Mouse (Mus musculus) erythroblast, embryonic 14.5 days (primary cell): ENCODE results near the gene Ap2a2. TPM values are rescaled to one million over a fixed set of nuclear protein-coding genes. Genes with fewer than 3 reads are reported as not detected.

ENCODE experiments used
- H3K27me3 ChIP-seq: 2 replicates; pipeline ENCODE4 v1.6.1; 2012; ENCODE audit warnings: inconsistent platforms; ENCODE audit not compliant: control insufficient read depth
- H3K36me3 ChIP-seq: 2 replicates; pipeline ENCODE4 v1.6.1; 2012; ENCODE audit warnings: mild to moderate bottlenecking, inconsistent platforms; ENCODE audit not compliant: control insufficient read depth
- H3K4me1 ChIP-seq: 2 replicates; pipeline ENCODE4 v1.6.1; 2012; ENCODE audit warnings: inconsistent platforms; ENCODE audit not compliant: control insufficient read depth
- H3K4me3 ChIP-seq: replicated peaks from 2 replicates; pipeline ENCODE3; 2012; ENCODE audit warnings: moderate library complexity, mild to moderate bottlenecking, inconsistent platforms
- H3K9me3 ChIP-seq: 2 replicates; pipeline ENCODE4 v1.6.1; 2012; ENCODE audit warnings: low read length, inconsistent platforms, mixed read lengths; ENCODE audit not compliant: control insufficient read depth
- GATA1 ChIP-seq: IDR thresholded peaks from 2 replicates; pipeline ENCODE4 v1.6.1; 2012; ENCODE audit warnings: low read length, inconsistent platforms, mixed read lengths
- TAL1 ChIP-seq: IDR thresholded peaks from 3 replicates; pipeline ENCODE4 v1.6.1; 2012; ENCODE audit warnings: low read length, inconsistent platforms, mixed read lengths
- polyA plus RNA-seq: library from polyadenylated mRNA; stranded (reverse); fragments of >175 nt; gene quantifications from 2 replicates; pipeline ENCODE4 v1.2.3, GENCODE M21; 2012

Gene Ap2a2
- polyA plus RNA-seq, 1 experiment, result 8.6 TPM

DNA sequence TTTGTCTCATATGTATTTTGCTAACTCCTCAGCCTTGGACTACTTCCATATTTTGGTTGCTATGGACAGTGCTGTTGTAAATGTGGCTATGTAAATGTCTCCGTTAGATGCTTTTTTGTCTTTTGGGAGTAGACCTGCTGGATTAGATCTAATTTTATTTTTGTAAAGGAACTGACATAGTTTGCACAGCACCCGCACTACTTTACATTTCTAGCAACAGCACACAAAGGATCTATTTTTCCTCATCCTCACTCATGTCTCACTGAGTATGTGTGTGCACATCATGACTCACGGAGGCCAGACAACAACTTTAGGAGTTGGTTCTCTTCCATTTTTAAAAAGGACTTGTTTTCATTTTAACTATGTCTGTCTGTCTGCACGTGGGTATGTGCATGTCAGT, 45.7 kb downstream of the Ap2a2 start:
- Histone ChIP-seq H3K9me3 (no peaks in the 10 kb centered on the region), H3K4me3 (no peak overlapping the region), H3K4me1 (peaks cover 13% of the 10 kb centered on the region), H3K36me3 (peaks cover 100% of the 10 kb centered on the region), H3K27me3 (no peaks in the 10 kb centered on the region)
- TF ChIP-seq TAL1 (no peak), GATA1 (no peak)

DNA sequence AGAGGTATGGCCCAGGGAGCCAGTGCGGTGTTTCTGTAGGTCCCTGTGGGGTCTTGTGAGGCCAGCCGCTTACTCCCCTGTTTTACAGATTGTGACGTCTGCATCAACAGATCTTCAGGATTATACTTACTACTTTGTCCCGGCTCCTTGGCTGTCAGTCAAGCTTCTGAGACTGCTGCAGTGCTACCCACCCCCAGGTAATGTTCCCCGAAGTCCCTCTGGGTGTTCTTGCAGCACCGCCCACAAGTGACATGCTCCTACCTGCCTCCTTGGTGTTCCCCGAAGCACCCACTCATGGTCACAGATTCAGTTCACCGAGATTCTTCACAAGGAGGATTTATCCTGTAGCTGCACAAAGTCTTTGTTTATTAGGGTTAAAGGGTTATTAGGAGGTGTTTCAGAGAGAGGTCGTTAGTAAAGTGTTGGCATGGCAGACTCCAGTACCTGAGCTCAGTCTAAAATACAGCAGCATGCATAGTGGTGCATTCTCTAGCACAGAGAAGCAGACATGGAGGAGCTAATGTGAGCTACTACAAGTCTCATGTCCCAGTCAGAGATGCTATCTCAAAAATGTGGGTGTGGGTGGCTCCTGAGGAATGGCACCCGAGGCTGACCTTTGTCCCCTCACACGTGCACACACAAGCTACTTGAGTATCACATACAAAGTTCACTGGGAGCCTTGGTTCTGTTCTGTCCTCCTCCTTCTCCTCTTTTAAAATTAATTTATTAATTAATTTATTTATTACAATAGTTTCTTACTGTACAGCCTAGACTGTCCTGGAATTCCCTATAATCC, 47.9 kb downstream of the Ap2a2 start:
- no peaks in the 10 kb centered on the region for H3K9me3 ChIP-seq
- H3K36me3 ChIP-seq, result peaks cover 100% of the 10 kb centered on the region
- no peak for TF ChIP-seq GATA1
- TF ChIP-seq TAL1, result no peak
- H3K4me1 ChIP-seq, result peaks cover 34% of the 10 kb centered on the region
- H3K27me3 ChIP-seq, result no peaks in the 10 kb centered on the region
- H3K4me3 ChIP-seq, result no peak overlapping the region

DNA sequence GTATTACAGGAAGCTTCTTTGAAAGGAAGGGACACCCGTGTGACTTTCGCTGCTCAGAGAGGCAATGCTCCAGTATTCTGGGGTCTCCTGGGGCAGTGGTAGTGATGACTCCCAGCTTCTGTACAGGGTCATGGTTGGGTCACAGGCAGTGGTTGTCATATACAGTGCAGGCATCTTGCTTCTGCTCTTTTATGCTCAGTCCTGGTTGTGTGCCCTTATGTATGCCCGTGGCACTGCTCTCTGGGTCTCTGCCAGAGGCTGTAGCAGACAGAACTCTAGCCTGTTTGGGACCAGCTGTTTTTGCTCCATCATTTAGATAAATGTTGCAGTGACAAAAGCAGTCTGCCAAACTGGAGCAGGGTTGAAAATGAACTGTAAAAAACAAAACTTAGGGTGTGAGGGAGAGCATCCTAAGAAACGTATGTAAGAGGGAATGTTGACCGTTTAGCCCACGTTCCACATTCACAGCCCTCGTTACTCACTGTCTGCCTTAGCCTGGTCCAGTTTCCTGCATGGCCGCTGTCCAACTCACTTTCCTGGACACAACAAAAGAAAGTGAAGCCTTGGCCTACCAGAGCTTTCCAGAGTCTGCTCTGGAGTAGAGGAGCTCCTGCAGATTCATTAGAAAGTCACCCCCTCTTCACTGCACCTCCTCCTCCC, 49.9 kb downstream of the Ap2a2 start:
- Histone ChIP-seq H3K36me3 (peaks cover 100% of the 10 kb centered on the region), H3K27me3 (no peaks in the 10 kb centered on the region), H3K4me3 (no peak overlapping the region), H3K9me3 (no peaks in the 10 kb centered on the region), H3K4me1 (peaks cover 42% of the 10 kb centered on the region)
- TF ChIP-seq GATA1 (no peak), TAL1 (no peak)

DNA sequence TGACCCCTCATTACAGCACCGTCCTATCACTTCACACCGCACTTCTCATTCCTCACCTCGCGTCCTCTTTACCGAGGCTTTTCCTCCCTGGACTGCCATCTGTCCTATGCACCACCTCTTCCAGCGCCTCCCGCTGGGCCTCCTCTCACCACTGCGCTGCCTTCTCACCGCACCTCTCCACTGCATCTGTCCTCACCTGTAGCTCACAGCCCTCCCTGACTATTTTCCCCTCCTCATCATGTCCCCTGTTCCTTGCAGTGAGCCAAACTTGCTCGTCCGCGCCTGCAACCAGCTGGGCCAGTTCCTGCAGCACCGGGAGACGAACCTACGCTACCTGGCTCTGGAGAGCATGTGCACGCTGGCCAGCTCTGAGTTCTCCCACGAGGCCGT, 50.4 kb downstream of the Ap2a2 start:
- Histone ChIP-seq H3K4me1 (peaks cover 41% of the 10 kb centered on the region), H3K36me3 (peaks cover 100% of the 10 kb centered on the region), H3K9me3 (no peaks in the 10 kb centered on the region), H3K4me3 (no peak overlapping the region), H3K27me3 (no peaks in the 10 kb centered on the region)
- TF ChIP-seq TAL1, result no peak
- no peak for TF ChIP-seq GATA1

DNA sequence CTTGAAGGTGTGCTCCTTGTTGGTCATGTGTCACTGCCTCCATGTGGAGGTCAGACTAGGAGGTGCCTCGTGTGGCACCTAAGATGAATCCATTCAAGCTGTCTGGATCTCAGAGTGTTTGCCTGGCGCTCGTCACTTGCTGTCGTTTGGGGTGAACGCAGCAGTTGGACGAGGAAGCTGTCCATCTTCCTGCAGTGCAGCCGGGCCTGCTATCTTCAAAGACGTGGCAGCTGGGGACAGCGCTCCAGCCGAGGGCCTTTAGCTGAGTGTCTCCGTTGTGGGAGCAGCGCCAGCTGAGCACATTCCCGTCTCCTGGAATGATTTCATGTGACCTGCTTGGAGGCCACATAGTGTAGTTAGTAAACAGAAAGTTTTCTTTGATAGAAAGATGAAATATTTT, 50.8 kb downstream of the Ap2a2 start:
- peaks cover 41% of the 10 kb centered on the region for H3K4me1 ChIP-seq
- no peak overlapping the region for H3K4me3 ChIP-seq
- TF ChIP-seq GATA1 (no peak), TAL1 (no peak)
- no peaks in the 10 kb centered on the region for H3K9me3 ChIP-seq
- H3K27me3 ChIP-seq, result no peaks in the 10 kb centered on the region
- peaks cover 100% of the 10 kb centered on the region for H3K36me3 ChIP-seq

DNA sequence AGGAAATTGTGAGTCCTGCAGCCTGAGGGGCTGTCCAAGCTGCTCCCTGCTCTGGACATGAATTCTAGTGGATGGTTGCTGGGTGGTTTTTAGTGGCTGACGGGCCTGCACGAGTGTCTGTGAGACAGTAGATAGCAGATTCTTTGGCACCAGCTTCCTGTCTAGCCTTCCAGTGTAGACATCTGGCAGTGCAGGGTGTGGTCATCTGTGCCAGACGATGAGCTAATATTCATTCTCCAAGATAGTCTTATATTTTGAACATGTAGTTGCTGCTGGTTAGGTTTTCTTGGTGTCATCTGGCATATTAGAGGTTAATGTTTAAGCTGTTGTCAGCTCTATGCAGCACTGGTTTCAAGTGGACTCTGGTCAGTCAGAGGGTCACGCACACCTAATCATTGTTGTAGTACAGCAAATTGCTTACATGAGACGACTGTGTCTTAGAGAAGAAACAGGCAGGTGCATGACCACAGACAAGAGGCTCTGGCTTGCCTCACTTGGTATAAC, 52.4 kb downstream of the Ap2a2 start:
- Histone ChIP-seq H3K4me3 (peak overlapping the region; percentile 21), H3K27me3 (no peaks in the 10 kb centered on the region), H3K4me1 (peaks cover 35% of the 10 kb centered on the region), H3K36me3 (peaks cover 100% of the 10 kb centered on the region), H3K9me3 (no peaks in the 10 kb centered on the region)
- TF ChIP-seq GATA1 (no peak), TAL1 (peak; percentile 16; the same call in 1 of the 3 replicates)

DNA sequence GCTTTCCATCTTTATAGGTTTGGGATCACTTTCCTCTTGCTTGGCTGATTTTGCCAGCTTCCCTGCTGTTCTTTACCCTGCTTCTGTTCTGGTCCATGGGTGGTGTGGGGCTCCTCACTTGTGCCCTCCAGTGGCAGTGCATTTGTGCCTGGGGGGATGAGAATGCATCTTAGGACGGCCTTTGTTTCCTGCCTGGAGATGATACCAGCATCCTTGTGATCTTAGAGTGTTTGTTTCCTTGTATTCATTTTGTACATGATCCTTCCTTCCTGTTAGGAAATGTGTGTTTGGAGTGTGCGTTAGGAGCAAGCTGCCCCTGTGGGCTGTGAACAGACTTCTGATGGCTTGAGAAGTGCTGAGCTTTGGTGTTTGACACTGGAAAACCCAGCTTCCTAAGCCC, 62.2 kb downstream of the Ap2a2 start:
- Histone ChIP-seq H3K9me3 (no peaks in the 10 kb centered on the region), H3K4me1 (no peaks in the 10 kb centered on the region; the same call in 1 of the 2 replicates), H3K4me3 (no peak overlapping the region), H3K36me3 (peaks cover 100% of the 10 kb centered on the region), H3K27me3 (no peaks in the 10 kb centered on the region)
- TF ChIP-seq GATA1 (no peak), TAL1 (no peak)

DNA sequence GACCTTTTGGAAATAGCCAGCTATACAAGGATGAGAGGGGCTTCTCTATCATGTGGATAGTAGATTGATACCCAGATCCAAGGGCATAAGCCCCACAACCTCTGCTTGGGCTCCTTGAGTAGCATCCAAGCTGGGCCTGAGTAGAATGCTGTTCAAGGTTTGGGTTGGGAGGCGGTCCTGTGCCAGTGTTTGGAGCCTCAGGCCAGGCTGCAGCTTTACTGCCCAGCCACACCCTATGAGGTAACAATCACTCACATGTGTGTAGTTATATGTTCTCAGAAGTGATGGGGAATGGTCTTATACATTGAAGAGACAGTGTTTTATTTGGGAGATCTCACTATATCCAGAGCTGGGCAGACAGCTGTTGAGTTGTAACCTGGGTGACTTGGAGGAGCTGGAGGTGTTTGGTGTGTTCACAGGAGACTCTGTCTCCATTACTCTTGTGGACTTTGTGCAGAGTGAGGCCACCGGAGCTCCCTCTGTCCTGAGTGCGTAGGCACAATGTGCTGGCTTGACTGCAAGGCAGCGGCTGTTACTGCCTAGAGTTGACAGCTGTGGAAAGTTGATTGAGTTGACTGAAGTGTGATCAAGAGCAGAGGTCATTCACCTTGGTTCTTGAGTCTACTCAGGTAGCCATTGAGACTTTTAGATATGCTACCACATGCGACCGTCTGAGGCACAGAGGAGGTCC, 63.3 kb downstream of the Ap2a2 start:
- TF ChIP-seq TAL1, result no peak
- no peak for TF ChIP-seq GATA1
- Histone ChIP-seq H3K4me3 (no peak overlapping the region), H3K36me3 (peaks cover 100% of the 10 kb centered on the region), H3K27me3 (no peaks in the 10 kb centered on the region), H3K9me3 (no peaks in the 10 kb centered on the region), H3K4me1 (no peaks in the 10 kb centered on the region; the same call in 1 of the 2 replicates)

DNA sequence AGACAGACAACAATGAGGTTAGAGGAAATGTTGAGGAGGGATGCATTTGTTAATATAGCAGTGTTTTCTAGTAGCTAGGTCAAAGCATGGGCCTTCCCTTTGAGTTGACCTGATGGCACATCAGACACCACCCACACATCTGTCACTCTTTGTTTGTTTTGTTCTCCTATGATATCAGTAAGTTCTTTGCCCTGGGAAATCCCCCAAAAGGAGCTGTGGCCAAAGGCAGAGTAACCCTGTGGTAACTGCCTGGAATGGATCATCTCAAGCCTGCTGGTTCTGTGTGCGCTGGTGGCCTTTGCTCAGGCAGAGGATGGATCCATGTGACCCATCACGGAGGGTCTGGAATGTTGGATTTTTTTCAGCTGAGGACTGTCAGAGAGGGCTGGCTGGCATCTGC, 66.0 kb downstream of the Ap2a2 start:
- Histone ChIP-seq H3K36me3 (peaks cover 100% of the 10 kb centered on the region), H3K4me1 (no peaks in the 10 kb centered on the region; the same call in 1 of the 2 replicates), H3K4me3 (no peak overlapping the region), H3K9me3 (no peaks in the 10 kb centered on the region), H3K27me3 (no peaks in the 10 kb centered on the region)
- TF ChIP-seq TAL1 (no peak), GATA1 (no peak)
